Mouse (Mus musculus): Measurements from ENCODE around the gene Tor1b. TPM values are rescaled to one million over a fixed set of nuclear protein-coding genes. Genes with fewer than 3 reads are reported as not detected.
"Not testable (repeated sequence)": the region's sequence is repeated elsewhere in the genome, so short reads cannot be mapped to it uniquely, and the experiment has no call there.

Gene Tor1b
- polyA plus RNA-seq, 1 experiment from 2014 or later: 38.6 TPM

GRCm38 (mm10) chr2:30933032-30933431, 19.7 kb upstream of the Tor1b start:
- ATAC-seq (ENCODE audit: borderline replicate concordance, extremely low read depth, low FRiP score, low TSS enrichment): no peak
- 56% methylated on average over 6 of the region's 6 CpGs for WGBS
- H3K36me3 ChIP-seq: no peaks in the 10 kb centered on the region
- H3K4me3 ChIP-seq: no peak overlapping the region
- no peak overlapping the region for H3K4me2 ChIP-seq
- H3K27ac ChIP-seq: no peak overlapping the region
- no peak overlapping the region for H3K9ac ChIP-seq
- no peaks in the 10 kb centered on the region for H3K9me3 ChIP-seq
- H3K4me1 ChIP-seq: peaks cover 18% of the 10 kb centered on the region
- no peaks in the 10 kb centered on the region for H3K27me3 ChIP-seq

GRCm38 (mm10) chr2:30933917-30934450, 18.8 kb upstream of the Tor1b start:
- Histone ChIP-seq H3K27ac (no peak overlapping the region), H3K36me3 (no peaks in the 10 kb centered on the region), H3K4me3 (no peak overlapping the region), H3K4me2 (no peak overlapping the region), H3K9ac (no peak overlapping the region), H3K27me3 (no peaks in the 10 kb centered on the region), H3K9me3 (no peaks in the 10 kb centered on the region), H3K4me1 (peaks cover 10% of the 10 kb centered on the region)
- WGBS: 15% methylated on average over 7 of the region's 7 CpGs
- ATAC-seq (ENCODE audit: borderline replicate concordance, extremely low read depth, low FRiP score, low TSS enrichment): no peak

GRCm38 (mm10) chr2:30936808-30937207, 16.0 kb upstream of the Tor1b start:
- 77% methylated on average over 3 of the region's 3 CpGs for WGBS
- H3K4me2 ChIP-seq: no peak overlapping the region
- no peaks in the 10 kb centered on the region for H3K4me1 ChIP-seq
- H3K27ac ChIP-seq: no peak overlapping the region
- no peaks in the 10 kb centered on the region for H3K36me3 ChIP-seq
- no peaks in the 10 kb centered on the region for H3K27me3 ChIP-seq
- no peaks in the 10 kb centered on the region for H3K9me3 ChIP-seq
- no peak overlapping the region for H3K4me3 ChIP-seq
- no peak overlapping the region for H3K9ac ChIP-seq
- no peak for ATAC-seq (ENCODE audit: borderline replicate concordance, extremely low read depth, low FRiP score, low TSS enrichment)

GRCm38 (mm10) chr2:30937731-30938130, 15.0 kb upstream of the Tor1b start:
- 50% methylated on average over 8 of the region's 8 CpGs for WGBS
- H3K4me2 ChIP-seq: no peak overlapping the region

GRCm38 (mm10) chr2:30938574-30938991, 14.2 kb upstream of the Tor1b start:
- Histone ChIP-seq H3K27me3 (no peaks in the 10 kb centered on the region), H3K36me3 (no peaks in the 10 kb centered on the region), H3K4me1 (no peaks in the 10 kb centered on the region), H3K4me3 (no peak overlapping the region), H3K27ac (no peak overlapping the region), H3K9me3 (no peaks in the 10 kb centered on the region), H3K9ac (no peak overlapping the region), H3K4me2 (no peak overlapping the region)
- ATAC-seq (ENCODE audit: borderline replicate concordance, extremely low read depth, low FRiP score, low TSS enrichment): no peak
- 36% methylated on average over 4 of the region's 4 CpGs for WGBS

More at GRCm38 (mm10) chr2:30937731-30938130, 15.0 kb upstream of the Tor1b start:
- no peak overlapping the region for H3K27ac ChIP-seq
- ATAC-seq (ENCODE audit: borderline replicate concordance, extremely low read depth, low FRiP score, low TSS enrichment): no peak
- no peak overlapping the region for H3K9ac ChIP-seq
- H3K4me1 ChIP-seq: no peaks in the 10 kb centered on the region
- H3K27me3 ChIP-seq: no peaks in the 10 kb centered on the region
- no peaks in the 10 kb centered on the region for H3K36me3 ChIP-seq
- no peaks in the 10 kb centered on the region for H3K9me3 ChIP-seq
- no peak overlapping the region for H3K4me3 ChIP-seq

GRCm38 (mm10) chr2:30941586-30941985, 11.2 kb upstream of the Tor1b start:
- Histone ChIP-seq H3K4me2 (no peak overlapping the region), H3K9me3 (no peaks in the 10 kb centered on the region), H3K27me3 (no peaks in the 10 kb centered on the region), H3K4me3 (no peak overlapping the region), H3K4me1 (no peaks in the 10 kb centered on the region), H3K27ac (no peak overlapping the region), H3K36me3 (no peaks in the 10 kb centered on the region), H3K9ac (no peak overlapping the region)
- ATAC-seq (ENCODE audit: borderline replicate concordance, extremely low read depth, low FRiP score, low TSS enrichment): no peak
- 83% methylated on average over 5 of the region's 5 CpGs for WGBS

GRCm38 (mm10) chr2:30942116-30942515, 10.6 kb upstream of the Tor1b start:
- not testable (repeated sequence) for H3K27ac ChIP-seq; H3K9ac ChIP-seq; H3K36me3 ChIP-seq; H3K4me1 ChIP-seq; H3K9me3 ChIP-seq; H3K27me3 ChIP-seq; ATAC-seq (ENCODE audit: borderline replicate concordance, extremely low read depth, low FRiP score, low TSS enrichment)
- 38% methylated on average over 7 of the region's 7 CpGs for WGBS
- peak overlapping the region; percentile 41; the same call in 1 of the 2 replicates for H3K4me3 ChIP-seq
- peak overlapping the region; percentile 55 for H3K4me2 ChIP-seq

GRCm38 (mm10) chr2:30942603-30943011, 10.2 kb upstream of the Tor1b start:
- Histone ChIP-seq H3K27me3 (no peaks in the 10 kb centered on the region), H3K4me2 (peak overlapping the region; percentile 55), H3K4me1 (no peaks in the 10 kb centered on the region), H3K27ac (no peak overlapping the region), H3K4me3 (peak overlapping the region; percentile 41), H3K9ac (0 out of 2 replicates have a peak overlapping the region, but pooled peaks have one; percentile 39), H3K9me3 (no peaks in the 10 kb centered on the region), H3K36me3 (no peaks in the 10 kb centered on the region)
- 16% methylated on average over 16 of the region's 16 CpGs for WGBS
- peak; percentile 67; the same call in 1 of the 2 replicates for ATAC-seq (ENCODE audit: borderline replicate concordance, extremely low read depth, low FRiP score, low TSS enrichment)

GRCm38 (mm10) chr2:30952457-30952823, 319 bp upstream of the Tor1b start:
- Histone ChIP-seq H3K9me3 (no peaks in the 10 kb centered on the region), H3K36me3 (peaks cover 22% of the 10 kb centered on the region), H3K4me3 (peak overlapping the region; percentile 77), H3K27me3 (no peaks in the 10 kb centered on the region), H3K4me1 (peaks cover 22% of the 10 kb centered on the region), H3K9ac (peak overlapping the region; percentile 92), H3K27ac (peak overlapping the region; percentile 32; the same call in 1 of the 2 replicates), H3K4me2 (peak overlapping the region; percentile 83)
- 27% methylated on average over 5 of the region's 5 CpGs for WGBS
- ATAC-seq (ENCODE audit: borderline replicate concordance, extremely low read depth, low FRiP score, low TSS enrichment): no peak; the same call in none of the 2 replicates

- H3K27me3 ChIP-seq: no peaks in the 10 kb centered on the region
- H3K4me1 ChIP-seq: peaks cover 22% of the 10 kb centered on the region
- peak overlapping the region; percentile 77; the same call in 1 of the 2 replicates for H3K4me3 ChIP-seq
- no peak for ATAC-seq (ENCODE audit: borderline replicate concordance, extremely low read depth, low FRiP score, low TSS enrichment)
- WGBS: 52% methylated on average over 6 of the region's 6 CpGs
- H3K9ac ChIP-seq: no peak overlapping the region
- peak overlapping the region; percentile 83 for H3K4me2 ChIP-seq
- H3K27ac ChIP-seq: no peak overlapping the region
- H3K9me3 ChIP-seq: no peaks in the 10 kb centered on the region
- H3K36me3 ChIP-seq: peaks cover 46% of the 10 kb centered on the region
Measured at GRCm38 (mm10) chr2:30954797-30955196, 2.0 kb downstream of the Tor1b start.

GRCm38 (mm10) chr2:30957511-30957910, 4.8 kb downstream of the Tor1b start:
- Histone ChIP-seq H3K4me1 (peaks cover 19% of the 10 kb centered on the region), H3K27me3 (no peaks in the 10 kb centered on the region), H3K9ac (no peak overlapping the region), H3K9me3 (no peaks in the 10 kb centered on the region), H3K4me3 (no peak overlapping the region), H3K27ac (no peak overlapping the region), H3K4me2 (no peak overlapping the region), H3K36me3 (peaks cover 72% of the 10 kb centered on the region)
- no peak for ATAC-seq (ENCODE audit: borderline replicate concordance, extremely low read depth, low FRiP score, low TSS enrichment)
- WGBS: 78% methylated on average over 4 of the region's 4 CpGs

GRCm38 (mm10) chr2:30958726-30959125, 6.0 kb downstream of the Tor1b start:
- WGBS: 81% methylated on average over 14 of the region's 14 CpGs
- Histone ChIP-seq H3K9ac (no peak overlapping the region), H3K36me3 (peaks cover 84% of the 10 kb centered on the region), H3K27me3 (no peaks in the 10 kb centered on the region), H3K4me3 (no peak overlapping the region), H3K27ac (no peak overlapping the region), H3K9me3 (no peaks in the 10 kb centered on the region), H3K4me2 (no peak overlapping the region), H3K4me1 (peaks cover 15% of the 10 kb centered on the region)
- no peak for ATAC-seq (ENCODE audit: borderline replicate concordance, extremely low read depth, low FRiP score, low TSS enrichment)

- Histone ChIP-seq H3K9ac (no peak overlapping the region), H3K9me3 (no peaks in the 10 kb centered on the region)
Measured at GRCm38 (mm10) chr2:30959856-30960255, 7.1 kb downstream of the Tor1b start.

More at GRCm38 (mm10) chr2:30959856-30960255, 7.1 kb downstream of the Tor1b start:
- 39% methylated on average over 5 of the region's 5 CpGs for WGBS
- no peak overlapping the region for H3K4me3 ChIP-seq
- ATAC-seq (ENCODE audit: borderline replicate concordance, extremely low read depth, low FRiP score, low TSS enrichment): no peak
- no peaks in the 10 kb centered on the region for H3K27me3 ChIP-seq
- H3K27ac ChIP-seq: no peak overlapping the region
- peaks cover 4% of the 10 kb centered on the region for H3K4me1 ChIP-seq
- H3K4me2 ChIP-seq: no peak overlapping the region
- peaks cover 95% of the 10 kb centered on the region for H3K36me3 ChIP-seq
